Mouse (Mus musculus): Measurements from ENCODE around the gene Erc2.

DNA sequence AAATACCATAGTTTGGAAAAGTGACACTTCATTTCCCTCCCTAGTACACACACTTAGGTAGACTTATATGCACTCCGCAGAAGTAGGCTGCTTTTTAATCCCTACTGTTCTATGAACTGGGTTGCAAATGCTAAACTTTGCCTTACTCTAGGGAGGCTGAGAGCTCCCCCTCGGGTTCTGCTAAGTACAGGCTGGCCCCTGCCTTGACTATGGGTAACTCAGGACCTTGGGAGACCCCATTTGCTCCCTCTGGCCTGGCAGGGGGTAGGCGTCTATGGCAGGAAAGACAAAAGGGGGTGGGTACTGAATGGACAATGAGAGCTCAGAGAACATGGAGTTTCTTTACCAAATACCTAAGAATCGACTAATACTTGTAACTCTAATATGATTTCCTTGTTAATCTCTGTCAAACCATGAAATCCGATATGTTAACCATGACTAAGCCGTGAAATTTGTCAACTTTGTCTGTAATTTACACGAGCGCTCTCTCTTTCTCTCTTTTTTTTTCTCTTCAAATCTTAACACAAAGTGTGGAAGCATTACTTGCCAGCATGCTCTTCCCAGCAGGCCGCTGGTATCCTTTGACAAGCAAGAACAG lies 754.1 kb downstream of the Erc2 start:
- TF ChIP-seq POLR2A (IDR thresholded peaks at IDR 0.05; ENCODE audit: extremely low read depth, insufficient read depth, low read length) (no peak), CTCF (IDR thresholded peaks at IDR 0.05; ENCODE audit: low read depth, low read length) (no peak)
